In the genomic region with DNA sequence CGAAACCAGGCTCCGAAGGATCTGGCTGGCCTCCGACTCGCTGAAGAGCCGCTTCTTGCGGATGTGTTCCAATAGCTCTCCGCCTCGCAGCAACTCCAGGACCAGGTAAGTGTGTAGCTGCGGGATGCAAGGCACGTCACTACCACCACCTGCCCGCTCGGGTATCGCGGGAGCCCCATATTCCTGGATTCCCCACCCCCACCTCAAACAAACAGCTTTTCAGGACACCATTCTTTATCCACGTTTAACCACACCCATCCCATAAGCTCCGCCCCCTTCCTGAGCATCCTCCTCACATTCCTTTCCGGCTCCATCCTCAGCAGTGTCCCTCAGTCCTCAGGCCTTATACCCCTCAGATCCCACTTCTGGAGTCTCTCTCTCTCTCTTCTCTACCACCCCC, we compare ENCODE assay signal across 9 mouse cellular contexts. TPM values are rescaled to one million over a fixed set of nuclear protein-coding genes. Genes with fewer than 3 reads are reported as not detected.
DNase-seq lines count a peak whose midpoint lies in the region; ATAC-seq lines count a peak whose summit lies in the region.
"Had no signal": no experiment of that assay in that cellular context is flagged by ENCODE, and none has a peak within 500 bp of the region (broad histone marks: within the 10 kb centered on the region; RNA-seq: fewer than 3 reads in every experiment).

No protein-coding gene starts in this region.

- DNase-seq in kidney, adult 9 months, result no peak
- DNase-seq in embryo, embryonic 10 days (ENCODE audit: low spot score), result peak; percentile 61
- DNase-seq in hindbrain, embryonic 11.5 days (ENCODE audit: low spot score), result peak; percentile 48
- DNase-seq in left cerebral cortex, adult 18-20 months (ENCODE audit: low spot score in 2 of 2), result no peak
- DNase-seq in left cerebral cortex, postnatal 25 days (ENCODE audit: low spot score in 2 of 2), result no peak
- no peak for DNase-seq in cerebellum, adult 8-10 months
- DNase-seq: heart, postnatal 36 days had no signal

- H3K27ac ChIP-seq in kidney, embryonic 14.5 days (ENCODE audit: low read depth, low read length), result no peak overlapping the region
- no peak overlapping the region for H3K27ac ChIP-seq in hindbrain, embryonic 11.5 days (ENCODE audit: low read depth, low read length)
- H3K27ac ChIP-seq in midbrain, embryonic 16.5 days (ENCODE audit: low read length), result no peak overlapping the region

- no peak for ATAC-seq in kidney, embryonic 14.5 days (ENCODE audit: low FRiP score, low TSS enrichment)
- no peak for ATAC-seq in hindbrain, embryonic 11.5 days (ENCODE audit: low FRiP score)
- ATAC-seq in midbrain, embryonic 16.5 days, result peak; percentile 40; the same call in 1 of the 2 replicates

- WGBS in kidney, embryonic 14.5 days, result 8% methylated on average over 17 of the region's 17 CpGs
- WGBS in hindbrain, embryonic 11.5 days, result 2% methylated on average over 17 of the region's 17 CpGs
- 2% methylated on average over 17 of the region's 17 CpGs for WGBS in midbrain, embryonic 16.5 days

- H3K4me1 ChIP-seq in kidney, embryonic 14.5 days (ENCODE audit: control insufficient read depth, insufficient read depth, low read length), result peaks cover 11% of the 10 kb centered on the region
- H3K4me1 ChIP-seq in hindbrain, embryonic 11.5 days (replicated peaks; ENCODE audit: control insufficient read depth, insufficient read depth, low read length), result peaks cover 12% of the 10 kb centered on the region; the same call in 1 of the 2 replicates
- peaks cover 6% of the 10 kb centered on the region; the same call in 1 of the 2 replicates for H3K4me1 ChIP-seq in midbrain, embryonic 16.5 days (ENCODE audit: control insufficient read depth, insufficient read depth, low read length)

- intact Hi-C loops in left cerebral cortex, postnatal 25 days (cut with DNase I), result no loop called here

- no peak overlapping the region; the same call in 1 of the 2 replicates for H3K9ac ChIP-seq in kidney, embryonic 14.5 days (ENCODE audit: low read depth, low read length)
- H3K9ac ChIP-seq in hindbrain, embryonic 11.5 days (ENCODE audit: low read depth, low read length), result no peak overlapping the region
- H3K9ac ChIP-seq in midbrain, embryonic 16.5 days (ENCODE audit: low read depth, low read length), result peak overlapping the region; percentile 53

- H3K36me3 ChIP-seq in kidney, embryonic 14.5 days (ENCODE audit: control insufficient read depth, insufficient read depth, low read length), result peaks cover 7% of the 10 kb centered on the region; the same call in 1 of the 2 replicates
- no peaks in the 10 kb centered on the region for H3K36me3 ChIP-seq in hindbrain, embryonic 11.5 days (ENCODE audit: control insufficient read depth, insufficient read depth, low read length)
- H3K36me3 ChIP-seq in midbrain, embryonic 16.5 days (ENCODE audit: control insufficient read depth, insufficient read depth, low read length), result no peaks in the 10 kb centered on the region

- H3K27me3 ChIP-seq in kidney, embryonic 14.5 days (ENCODE audit: control insufficient read depth, insufficient read depth, low read length), result peaks cover 36% of the 10 kb centered on the region
- peaks cover 39% of the 10 kb centered on the region for H3K27me3 ChIP-seq in hindbrain, embryonic 11.5 days (ENCODE audit: control insufficient read depth, insufficient read depth, low read length)
- peaks cover 19% of the 10 kb centered on the region for H3K27me3 ChIP-seq in midbrain, embryonic 16.5 days (ENCODE audit: control insufficient read depth, insufficient read depth, low read depth, low read length)

- H3K4me2 ChIP-seq in kidney, embryonic 14.5 days (replicated peaks; ENCODE audit: low read depth, low read length), result peak overlapping the region; percentile 46
- H3K4me2 ChIP-seq in hindbrain, embryonic 11.5 days (replicated peaks; ENCODE audit: low read depth, low read length), result peak overlapping the region; percentile 63
- peak overlapping the region; percentile 79 for H3K4me2 ChIP-seq in midbrain, embryonic 16.5 days (ENCODE audit: low read length)

- no peaks in the 10 kb centered on the region for H3K9me3 ChIP-seq in kidney, embryonic 14.5 days (ENCODE audit: control insufficient read depth, low read length)
- H3K9me3 ChIP-seq in hindbrain, embryonic 11.5 days (ENCODE audit: control insufficient read depth, low read length), result no peaks in the 10 kb centered on the region
- no peaks in the 10 kb centered on the region for H3K9me3 ChIP-seq in midbrain, embryonic 16.5 days (replicated peaks; ENCODE audit: control insufficient read depth, low read length, poor library complexity, severe bottlenecking)

- H3K4me3 ChIP-seq in kidney, embryonic 14.5 days (ENCODE audit: low read length), result peak overlapping the region; percentile 25
- H3K4me3 ChIP-seq in hindbrain, embryonic 11.5 days (ENCODE audit: low read depth, low read length), result peak overlapping the region; percentile 25
- peak overlapping the region; percentile 38 for H3K4me3 ChIP-seq in midbrain, embryonic 16.5 days (ENCODE audit: low read depth, low read length)

RNA-seq across cellular contexts. Expression of a gene that starts 9.1 kb away (rescaled TPM):
- polyA plus RNA-seq in kidney, embryonic 14.5 days (2014; fragmentation: Nextera tagmentation; extraction: Ambion mirVana), result 11.8 and 15.1 TPM in 2 replicates
- 5.2 and 5.8 TPM in 2 replicates for polyA plus RNA-seq in hindbrain, embryonic 11.5 days (2014; fragmentation: Nextera tagmentation; extraction: Ambion mirVana)
- polyA plus RNA-seq in midbrain, embryonic 16.5 days (2015; fragmentation: Nextera tagmentation; extraction: Ambion mirVana), result 10.1 and 14.6 TPM in 2 replicates
- 10 to 100 TPM; 37.2 to 44.4 TPM for total RNA-seq in left cerebral cortex, adult 18-20 months (2021)
- total RNA-seq in left cerebral cortex, postnatal 25 days (2021), result 10 to 100 TPM; 30.8 to 36.4 TPM

RNA-seq across cellular contexts. Expression of a gene that starts 26.7 kb away (rescaled TPM):
- polyA plus RNA-seq in kidney, embryonic 14.5 days (2014; fragmentation: Nextera tagmentation; extraction: Ambion mirVana), result 0.30 and 0.51 TPM in 2 replicates
- polyA plus RNA-seq in hindbrain, embryonic 11.5 days (2014; fragmentation: Nextera tagmentation; extraction: Ambion mirVana), result 0.42 and 0.74 TPM in 2 replicates
- polyA plus RNA-seq in midbrain, embryonic 16.5 days (2015; fragmentation: Nextera tagmentation; extraction: Ambion mirVana), result 0.27 and 0.55 TPM in 2 replicates
- 1 to 10 TPM; 3.4 to 3.5 TPM for total RNA-seq in left cerebral cortex, adult 18-20 months (2021)
- total RNA-seq in left cerebral cortex, postnatal 25 days (2021), result 1 to 10 TPM; 2.0 to 2.2 TPM

Comparison
In these comparisons a context has a peak if more than half of its experiments do, and no peak if none do; other contexts are left out.
1. DNase-seq: peak in embryo, embryonic 10 days (single experiment) and hindbrain, embryonic 11.5 days (single experiment); none in kidney, adult 9 months (single experiment), left cerebral cortex, adult 18-20 months (0 of 2), left cerebral cortex, postnatal 25 days (0 of 2) and cerebellum, adult 8-10 months (single experiment).
2. Peak in every context shown above with its lines, with median percentiles within 50 percentile points of each other: H3K4me2 ChIP-seq and H3K4me3 ChIP-seq.